Mouse (Mus musculus): ENCODE results near the gene Pabpc1l.

GRCm38 (mm10) chr2:164036520-164037019 lies 11.3 kb downstream of the Pabpc1l start:
- no peak for TF ChIP-seq CTCF (IDR thresholded peaks at IDR 0.05)
- no peak for TF ChIP-seq POLR2A (IDR thresholded peaks at IDR 0.05; ENCODE audit: insufficient read depth, low read depth, low read length)
- TF ChIP-seq EP300 (IDR thresholded peaks at IDR 0.05; ENCODE audit: insufficient read depth, low read depth, low read length), result no peak

All from heart, adult 2 months (tissue).